Mouse (Mus musculus) cortical plate, adult 2 months (tissue): Measurements from ENCODE around the gene Dab1. TPM values are rescaled to one million over a fixed set of nuclear protein-coding genes. Genes with fewer than 3 reads are reported as not detected.

Experiments used
- H3K27ac ChIP-seq: fragments of 200-500 bp; 2 replicates; pipeline ENCODE4 v1.5.1; 2012; ENCODE audit warnings: low read length, control low read depth, inconsistent platforms; ENCODE audit not compliant: insufficient read depth
- H3K4me1 ChIP-seq: fragments of 200-500 bp; 2 replicates; pipeline ENCODE4 v1.6.1; 2011; ENCODE audit warnings: low read length; ENCODE audit not compliant: control insufficient read depth, insufficient read depth
- H3K4me3 ChIP-seq: fragments of 200-500 bp; 2 replicates; pipeline ENCODE4 v1.5.1; 2011; ENCODE audit warnings: mild to moderate bottlenecking, low read length, control low read depth; ENCODE audit not compliant: insufficient read depth
- CTCF ChIP-seq: fragments of 200-500 bp; IDR thresholded peaks from 2 replicates; pipeline ENCODE4 v1.5.1; 2011; ENCODE audit warnings: mild to moderate bottlenecking, control low read depth, low read length; ENCODE audit not compliant: insufficient read depth; ENCODE audit errors: extremely low read depth
- POLR2A ChIP-seq: fragments of 200-500 bp; IDR thresholded peaks from 2 replicates; pipeline ENCODE4 v1.6.1; 2011; ENCODE audit warnings: mild to moderate bottlenecking, low read length, control low read depth; ENCODE audit not compliant: insufficient read depth; ENCODE audit errors: extremely low read depth
- polyA plus RNA-seq: library from polyadenylated mRNA; depleted of rRNA; stranded (reverse); fragments of >200 nt; gene quantifications from 2 replicates; pipeline ENCODE4 v1.2.3, GENCODE M21; 2012

Dab1 gene
- polyA plus RNA-seq, 1 experiment = 42.9 TPM

DNA sequence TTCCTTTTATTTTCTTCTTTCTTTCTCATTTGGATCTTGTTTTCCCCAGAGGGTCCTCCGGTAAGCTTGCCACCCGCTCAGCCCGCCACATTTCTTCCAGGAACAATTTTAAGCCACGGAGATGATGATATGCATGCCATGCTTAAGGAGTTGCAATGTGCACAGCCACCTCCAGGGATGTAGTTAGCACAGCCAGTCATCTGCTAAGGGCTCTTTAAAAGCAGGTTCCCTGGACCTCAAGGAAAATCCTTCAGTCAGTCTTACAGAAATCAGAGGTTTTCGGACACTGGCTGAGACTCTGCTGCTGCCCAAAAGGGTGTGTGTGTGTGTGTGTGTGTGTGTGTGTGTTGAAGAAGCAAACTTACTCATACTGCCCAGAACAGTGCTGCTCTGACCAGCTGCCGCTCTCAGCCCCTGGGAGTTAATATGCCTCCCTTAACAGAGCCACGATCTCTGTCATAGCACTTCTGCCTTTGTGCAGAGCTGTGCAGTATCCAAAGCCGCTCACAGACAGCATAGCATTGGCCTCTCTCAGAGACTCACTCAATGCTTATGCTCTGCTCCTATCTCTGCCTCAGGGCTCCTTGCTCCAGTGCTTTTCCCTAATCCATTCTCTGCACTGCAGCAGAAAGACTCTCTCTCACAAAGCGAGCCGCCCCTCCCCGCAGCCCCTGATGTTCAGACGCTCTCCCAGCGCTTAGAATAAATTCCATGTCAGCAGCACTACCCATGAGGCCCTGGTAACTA, 1141.9 kb downstream of the Dab1 start:
- TF ChIP-seq CTCF = no peak
- TF ChIP-seq POLR2A = no peak
- H3K27ac ChIP-seq = no peak overlapping the region
- H3K4me1 ChIP-seq = no peaks in the 10 kb centered on the region
- H3K4me3 ChIP-seq = no peak overlapping the region

DNA sequence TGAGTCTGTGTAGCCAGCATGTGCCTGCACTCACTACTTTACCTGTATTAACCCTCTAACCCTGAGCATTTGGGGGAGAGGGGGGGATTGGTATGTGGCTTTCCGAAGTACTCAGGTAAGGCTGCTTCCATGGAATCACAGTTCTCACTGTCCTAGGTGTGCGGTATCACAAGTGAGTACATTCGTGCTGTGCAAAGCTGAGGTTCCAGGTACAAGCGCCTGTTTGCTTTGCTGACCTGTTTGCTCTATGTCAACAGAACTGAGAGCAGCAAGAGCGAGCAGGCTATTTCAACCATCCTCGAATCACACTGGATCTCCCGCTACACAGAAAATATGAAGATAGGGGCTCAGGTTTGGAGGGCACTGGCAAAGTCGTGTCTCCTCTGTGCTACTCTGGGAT, 1146.9 kb downstream of the Dab1 start, which contains the start of gene C8b:
Gene C8b, plus strand, starts transcription at position 253 of the 400 bp plus-strand sequence.
- Histone ChIP-seq H3K27ac (no peak within 1 kb of the TSS), H3K4me1 (no peaks in the 10 kb centered on the region), H3K4me3 (no peak within 1 kb of the TSS)
- TF ChIP-seq POLR2A = no peak
- TF ChIP-seq CTCF = no peak

DNA sequence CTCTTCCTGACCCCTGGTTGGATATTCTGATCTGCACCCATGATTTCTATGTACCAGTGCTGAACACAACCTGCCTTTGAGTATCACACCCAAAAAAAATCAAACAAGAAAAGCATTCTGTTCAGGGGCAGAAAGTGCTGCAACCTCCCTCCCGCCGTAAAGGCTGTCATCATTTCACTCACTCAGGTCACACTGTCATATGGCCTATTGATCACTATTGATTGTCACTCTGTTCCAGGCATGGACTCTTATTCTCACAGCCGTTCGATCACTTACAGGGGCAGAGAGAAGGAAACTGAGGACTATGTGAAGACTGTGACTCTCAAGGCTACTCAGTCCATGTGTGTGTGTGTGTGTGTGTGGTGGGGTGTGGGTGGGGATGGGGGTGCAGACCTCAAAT, 1149.0 kb downstream of the Dab1 start:
- Histone ChIP-seq H3K4me1 (no peaks in the 10 kb centered on the region), H3K27ac (no peak overlapping the region)
- no peak for TF ChIP-seq POLR2A
- no peak for TF ChIP-seq CTCF

DNA sequence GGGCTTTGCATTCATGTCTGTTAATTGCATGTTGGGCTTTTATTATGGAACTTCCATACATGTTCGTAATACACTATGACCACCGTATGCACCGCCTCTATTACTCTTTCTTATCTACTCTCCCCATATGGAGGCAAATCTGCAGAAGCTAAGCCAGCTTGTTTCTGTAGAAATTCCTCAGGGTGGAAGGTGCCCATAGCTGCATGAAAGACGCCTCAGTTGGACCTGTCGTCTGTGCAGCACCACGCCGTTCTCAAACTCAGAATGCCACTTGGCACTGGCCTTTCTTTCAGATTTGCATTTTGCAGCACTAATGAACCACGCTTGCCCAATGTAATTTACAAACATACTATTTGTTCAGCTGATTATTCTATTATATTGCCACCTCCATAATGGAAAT, 1150.4 kb downstream of the Dab1 start:
- H3K4me3 ChIP-seq = no peak overlapping the region
- H3K27ac ChIP-seq = no peak overlapping the region
- no peak for TF ChIP-seq POLR2A
- TF ChIP-seq CTCF = no peak
- no peaks in the 10 kb centered on the region for H3K4me1 ChIP-seq

More for the DNA sequence above, 1149.0 kb downstream of the Dab1 start:
- H3K4me3 ChIP-seq = no peak overlapping the region

DNA sequence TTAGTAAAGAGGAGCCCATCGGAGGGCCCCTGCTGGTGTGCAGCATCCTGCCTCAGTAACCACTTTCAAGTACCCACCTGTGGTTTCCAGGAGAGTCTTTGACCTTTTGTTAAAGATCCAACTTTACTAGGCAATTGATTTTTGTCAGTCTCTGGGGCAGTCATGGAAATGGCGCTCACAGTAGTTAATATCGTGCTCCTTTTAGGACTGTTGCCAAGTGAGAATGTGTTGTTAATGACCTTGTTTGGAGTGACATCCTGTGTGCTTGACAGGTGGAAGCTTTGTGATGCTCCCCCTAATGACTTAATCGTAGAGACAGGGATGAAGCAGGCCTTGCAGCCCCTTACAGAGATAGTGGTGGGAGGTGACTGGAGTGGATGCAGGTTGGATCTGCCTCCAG, 1151.2 kb downstream of the Dab1 start:
- H3K27ac ChIP-seq = no peak overlapping the region
- H3K4me3 ChIP-seq = no peak overlapping the region
- no peaks in the 10 kb centered on the region for H3K4me1 ChIP-seq
- no peak for TF ChIP-seq CTCF

DNA sequence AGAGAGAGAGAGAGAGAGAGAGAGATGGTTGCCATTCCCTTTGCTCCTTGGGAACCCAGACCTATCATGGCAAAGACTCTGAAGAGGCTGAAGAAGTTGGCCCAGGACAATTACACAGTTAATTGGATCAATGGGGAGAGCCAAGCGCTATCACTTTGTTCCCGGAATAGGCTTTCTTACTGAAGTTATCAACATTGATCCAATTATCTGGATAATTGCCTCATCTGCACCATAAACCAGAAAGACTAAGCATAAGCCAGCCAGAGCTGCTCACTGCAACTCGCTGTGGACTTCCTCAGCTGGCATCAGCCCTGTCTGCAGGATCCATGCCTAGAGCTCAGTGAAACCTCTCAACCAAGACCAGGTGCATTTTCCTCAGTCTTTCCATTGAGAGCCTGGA, 1156.4 kb downstream of the Dab1 start:
- Histone ChIP-seq H3K27ac (no peak overlapping the region), H3K4me3 (no peak overlapping the region), H3K4me1 (no peaks in the 10 kb centered on the region)
- TF ChIP-seq CTCF (no peak), POLR2A (no peak)

DNA sequence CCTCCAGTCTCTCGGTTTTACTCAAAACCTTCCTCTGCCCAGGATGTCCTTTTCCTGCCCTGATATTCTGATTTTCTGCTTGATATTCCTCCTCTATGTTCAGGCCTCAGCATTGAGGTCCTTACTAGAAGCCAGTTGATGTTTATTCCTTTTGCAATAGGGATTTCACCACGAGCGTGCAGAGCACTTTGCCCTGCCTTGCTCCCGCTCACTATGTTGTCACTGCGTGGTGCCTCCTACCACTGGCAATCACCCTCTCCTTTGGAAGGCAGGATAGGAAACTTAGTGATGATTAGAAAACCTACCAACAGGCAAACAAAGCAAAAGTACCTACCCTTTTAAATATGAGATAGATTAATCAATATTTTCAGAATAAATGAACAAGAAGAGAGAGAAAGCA, 1160.3 kb downstream of the Dab1 start:
- Histone ChIP-seq H3K4me3 (no peak overlapping the region), H3K4me1 (no peaks in the 10 kb centered on the region), H3K27ac (no peak overlapping the region)
- no peak for TF ChIP-seq POLR2A
- TF ChIP-seq CTCF = no peak

DNA sequence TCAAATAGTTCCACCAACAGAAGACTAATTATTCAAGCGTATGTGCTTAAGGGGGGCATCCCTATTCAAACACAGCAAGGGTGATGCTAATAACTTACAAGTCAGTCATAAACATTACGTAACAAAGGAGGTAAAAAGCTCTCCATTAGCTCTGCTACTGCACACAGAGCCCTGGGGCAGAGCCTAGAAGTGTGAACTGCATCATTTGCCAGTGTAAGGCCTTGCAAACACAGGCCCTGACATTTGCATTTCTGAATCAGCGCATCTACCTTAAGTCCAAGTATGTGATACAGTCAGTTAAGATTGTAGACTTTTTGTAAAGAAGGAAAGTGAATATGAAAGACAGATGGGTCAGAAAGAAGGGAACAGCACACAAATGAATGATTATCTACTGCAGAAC, 1162.3 kb downstream of the Dab1 start:
- no peak for TF ChIP-seq POLR2A
- no peak for TF ChIP-seq CTCF
- no peak overlapping the region for H3K27ac ChIP-seq
- no peak overlapping the region for H3K4me3 ChIP-seq
- no peaks in the 10 kb centered on the region for H3K4me1 ChIP-seq

DNA sequence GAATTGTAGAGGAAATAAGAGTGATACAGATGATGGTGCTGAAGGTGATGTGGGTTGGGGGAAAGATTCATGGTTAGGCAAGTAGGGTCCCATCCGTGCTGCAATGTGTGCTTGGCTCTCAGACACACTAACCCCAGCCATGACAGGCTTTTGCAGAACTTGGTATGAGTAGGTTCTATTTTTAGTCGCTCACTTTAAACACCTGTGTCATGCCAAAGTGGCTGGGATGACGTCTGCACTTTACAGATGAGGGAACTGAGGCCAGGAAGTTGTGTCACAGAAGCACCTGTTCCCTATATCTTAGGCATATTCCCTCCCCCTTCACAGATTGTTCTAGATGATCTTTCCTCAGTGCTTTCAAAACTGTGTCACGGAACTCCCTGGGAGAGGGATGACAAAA, 1163.2 kb downstream of the Dab1 start:
- TF ChIP-seq POLR2A (no peak), CTCF (no peak)
- H3K4me3 ChIP-seq = no peak overlapping the region
- no peaks in the 10 kb centered on the region for H3K4me1 ChIP-seq
- H3K27ac ChIP-seq = no peak overlapping the region

DNA sequence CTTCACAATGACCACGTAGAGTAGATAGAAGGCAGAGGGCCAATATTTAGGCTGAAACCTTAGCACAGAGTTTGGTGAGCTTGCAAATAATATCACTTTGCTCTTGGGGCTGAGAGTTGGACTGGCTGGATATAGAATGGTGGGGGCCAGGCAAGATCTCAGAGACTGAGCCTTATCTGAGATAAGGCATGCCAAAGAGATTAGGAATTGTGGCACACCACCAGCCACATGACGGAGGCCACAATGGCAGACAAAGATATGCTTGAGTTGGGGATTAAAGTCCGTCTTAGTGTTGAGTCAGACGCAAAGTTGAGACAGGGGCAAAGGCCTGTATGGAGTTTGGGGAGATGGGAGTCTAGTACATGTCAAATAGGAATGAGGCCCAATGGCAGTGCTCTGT, 1173.0 kb downstream of the Dab1 start:
- Histone ChIP-seq H3K27ac (no peak overlapping the region), H3K4me3 (no peak overlapping the region), H3K4me1 (no peaks in the 10 kb centered on the region)
- TF ChIP-seq CTCF (no peak), POLR2A (no peak)
